Mouse (Mus musculus) monocyte, adult 5-6 weeks (primary cell): ENCODE measurements around the gene Mrgprb1. TPM values are rescaled to one million over a fixed set of nuclear protein-coding genes. Genes with fewer than 3 reads are reported as not detected.
"Not testable (repeated sequence)": the region's sequence is repeated elsewhere in the genome, so short reads cannot be mapped to it uniquely, and the experiment has no call there.

ENCODE experiments used
- ATAC-seq: fragments of 153-309, 156-312 bp; replicated peaks from 2 replicates; pipeline ENCODE4 v1.8.0; 2017; ENCODE audit warnings: mild to moderate bottlenecking; ENCODE audit not compliant: low TSS enrichment, insufficient number of reproducible peaks, severe bottlenecking, poor library complexity, low FRiP score
- total RNA-seq: library from RNA; stranded (forward); fragments of 200-1000, 200-491, 200-594 nt; gene quantifications from 3 replicates; pipeline ENCODE4 v1.2.3, GENCODE M21; 2017

Mrgprb1 gene
- not detected in 3 replicates for total RNA-seq

GRCm38 (mm10) chr7:48456242-48456641 lies at the start of gene Mrgprb1:
Gene Mrgprb1 (minus strand): TSS chr7:48456342.
- ATAC-seq, result no peak

- ATAC-seq, result no peak
These were observed 43.1 kb upstream of the Mrgprb1 start, which contains the start of gene Mrgprx2 for GRCm38 (mm10) chr7:48499221-48499620. Gene Mrgprx2 (minus strand): TSS chr7:48499321.

GRCm38 (mm10) chr7:48436581-48436980 lies 19.6 kb downstream of the Mrgprb1 start:
- ATAC-seq, result no peak

- ATAC-seq, result not testable (repeated sequence)
These were observed 20.2 kb downstream of the Mrgprb1 start for GRCm38 (mm10) chr7:48435936-48436335.

Other genes with a start within 250 kb of the Mrgprb1 start
- gene Mrgprb8, start 67.8 kb downstream of the Mrgprb1 start, total RNA-seq, result not detected in 3 replicates
- gene Mrgprx2, start 43.0 kb upstream of the Mrgprb1 start, total RNA-seq, result not detected in 3 replicates
- not detected in 3 replicates for gene Mrgprb2, start 101.7 kb upstream of the Mrgprb1 start, total RNA-seq
- gene Mrgprb3, start 187.5 kb upstream of the Mrgprb1 start, total RNA-seq, result not detected in 3 replicates